Mouse (Mus musculus): Measurements from ENCODE around the gene Fstl1.

The Fstl1 gene

DNA sequence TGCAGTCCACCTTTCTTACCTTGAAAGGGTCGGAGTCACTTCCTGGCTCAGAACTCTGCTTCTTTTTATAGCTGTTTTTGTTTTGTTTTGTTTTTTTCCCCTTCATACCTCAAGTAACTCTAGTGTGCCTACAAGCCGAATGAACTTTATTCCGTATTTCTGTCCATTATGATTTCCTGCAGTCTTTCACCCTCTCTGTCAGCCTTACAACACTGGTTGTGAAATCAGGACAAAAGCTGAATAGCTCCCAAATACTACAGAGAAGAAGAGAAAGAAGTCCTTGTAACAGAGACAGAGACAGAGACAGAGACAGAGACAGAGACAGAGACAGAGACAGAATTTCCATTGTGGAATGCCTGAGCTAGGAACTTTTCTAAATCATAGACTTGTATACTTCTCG, 41.3 kb downstream of the Fstl1 start:
- no peak for DNase-seq (ENCODE audit: low read depth in 2 of 2, low spot score in 2 of 2)

- no peak for DNase-seq (ENCODE audit: low read depth in 2 of 2, low spot score in 2 of 2)
These were observed 47.3 kb downstream of the Fstl1 start for GRCm38 (mm10) chr16:37823949-37824348.

DNA sequence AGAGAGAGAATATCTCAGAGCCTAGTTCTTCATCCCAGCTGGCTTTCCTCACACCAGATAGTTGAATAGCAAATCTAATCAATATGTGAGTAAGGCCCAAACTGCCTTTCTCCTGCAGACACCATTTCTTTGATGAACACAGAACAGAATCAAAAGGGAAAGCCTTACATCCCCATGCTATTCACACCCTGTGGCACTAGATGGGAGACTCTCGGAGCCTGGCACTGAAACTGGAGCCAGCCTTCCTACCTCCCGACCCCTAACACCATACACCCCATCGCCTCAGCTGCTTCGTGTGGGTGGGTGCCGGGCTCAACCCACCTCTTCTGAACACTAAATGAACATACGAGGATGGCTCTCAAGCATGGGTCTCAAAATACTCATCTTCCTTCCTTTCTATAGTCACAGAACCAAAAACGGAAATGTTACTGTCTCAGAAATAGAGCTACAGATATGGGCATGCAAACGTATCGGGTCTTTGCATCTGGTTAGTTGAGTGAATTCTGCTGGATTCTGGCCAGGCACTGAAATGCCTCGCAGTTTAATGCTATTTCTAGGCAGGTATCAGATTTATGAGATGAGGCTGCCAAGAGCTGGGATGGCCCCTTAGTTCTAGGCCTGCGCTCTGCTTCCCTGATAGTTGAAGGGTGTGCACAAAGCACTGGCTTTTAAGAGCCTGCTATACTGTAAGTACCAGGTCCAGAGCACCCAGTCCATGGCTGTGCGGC, 48.3 kb downstream of the Fstl1 start:
- no peak for DNase-seq (ENCODE audit: low read depth in 2 of 2, low spot score in 2 of 2)

DNA sequence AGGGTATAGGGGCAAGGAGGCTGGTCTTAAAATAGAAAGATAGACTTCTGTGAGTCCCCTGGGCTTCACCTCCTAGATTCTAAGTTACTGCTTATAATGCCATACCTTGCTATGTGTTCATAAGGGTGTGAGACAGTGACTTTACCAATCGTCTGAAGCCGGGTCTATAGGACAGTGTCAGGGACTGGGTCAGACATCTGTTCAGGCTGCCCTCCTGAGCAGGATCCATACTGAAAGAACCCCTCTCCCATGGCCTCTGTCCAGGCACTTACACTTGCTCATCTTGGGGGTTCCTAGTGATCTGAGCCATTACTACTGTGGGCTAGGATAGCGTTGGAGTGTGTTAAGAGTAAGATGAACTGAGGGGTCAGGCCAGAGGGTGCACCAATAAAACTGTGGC, 49.6 kb downstream of the Fstl1 start:
- no peak for DNase-seq (ENCODE audit: low read depth in 2 of 2, low spot score in 2 of 2)

GRCm38 (mm10) chr16:37831041-37831440, 54.4 kb downstream of the Fstl1 start:
- no peak for DNase-seq (ENCODE audit: low read depth in 2 of 2, low spot score in 2 of 2)

- DNase-seq (ENCODE audit: low read depth in 2 of 2, low spot score in 2 of 2): no peak
These were observed 60.9 kb downstream of the Fstl1 start for GRCm38 (mm10) chr16:37837571-37837970.

GRCm38 (mm10) chr16:37842439-37842838, 65.8 kb downstream of the Fstl1 start:
- no peak for DNase-seq (ENCODE audit: low read depth in 2 of 2, low spot score in 2 of 2)

DNA sequence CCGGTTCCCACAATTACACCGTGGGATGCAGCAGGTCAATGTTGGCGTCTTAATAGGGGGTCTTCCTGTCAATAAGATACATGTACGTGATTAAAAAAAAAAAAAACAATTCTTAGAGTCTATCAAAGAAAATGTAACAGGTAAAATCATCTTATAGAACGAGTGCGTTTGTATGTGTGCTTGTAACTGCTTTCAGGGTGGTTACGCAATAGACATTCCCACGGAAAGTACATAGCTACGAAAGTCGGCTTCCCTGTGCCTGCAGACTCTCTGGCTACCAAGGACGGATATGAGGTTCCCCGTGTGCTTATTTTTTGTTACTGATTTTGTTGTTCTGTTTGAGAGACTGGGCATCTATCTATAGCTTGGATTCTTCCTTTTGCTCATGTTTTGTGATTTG, 67.1 kb downstream of the Fstl1 start:
- no peak for DNase-seq (ENCODE audit: low read depth in 2 of 2, low spot score in 2 of 2)

GRCm38 (mm10) chr16:37845202-37845925, 68.7 kb downstream of the Fstl1 start:
- no peak for DNase-seq (ENCODE audit: low read depth in 2 of 2, low spot score in 2 of 2)

- DNase-seq (ENCODE audit: low read depth in 2 of 2, low spot score in 2 of 2): no peak
These were observed 70.4 kb downstream of the Fstl1 start for GRCm38 (mm10) chr16:37847081-37847480.

GRCm38 (mm10) chr16:37851366-37851765, 74.7 kb downstream of the Fstl1 start:
- no peak for DNase-seq (ENCODE audit: low read depth in 2 of 2, low spot score in 2 of 2)

- DNase-seq (ENCODE audit: low read depth in 2 of 2, low spot score in 2 of 2): no peak
These were observed 76.6 kb downstream of the Fstl1 start for GRCm38 (mm10) chr16:37853279-37853678.

- no peak for DNase-seq (ENCODE audit: low read depth in 2 of 2, low spot score in 2 of 2)
These were observed 77.4 kb downstream of the Fstl1 start for GRCm38 (mm10) chr16:37854054-37854453.

- DNase-seq (ENCODE audit: low read depth in 2 of 2, low spot score in 2 of 2): no peak
These were observed 77.9 kb downstream of the Fstl1 start for GRCm38 (mm10) chr16:37854593-37854992.

DNA sequence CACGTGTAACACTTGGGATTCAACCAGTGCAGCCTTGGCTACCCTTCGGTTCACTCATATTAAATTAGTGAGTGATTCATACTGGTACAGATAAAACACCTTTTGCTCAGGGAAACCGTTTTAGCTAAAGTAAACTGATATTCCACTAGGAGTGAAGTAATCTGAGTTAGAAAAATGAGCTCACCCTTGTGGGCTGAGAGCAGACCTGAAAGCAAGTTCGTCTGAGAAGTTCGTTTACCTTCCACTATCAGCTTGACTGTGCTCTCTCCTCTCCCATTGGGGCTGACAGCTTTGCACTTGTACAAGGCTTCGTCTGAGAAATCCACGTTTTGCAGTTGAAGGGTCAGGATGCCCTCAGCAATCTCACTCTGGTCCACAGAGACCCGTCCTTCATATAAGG, 78.9 kb downstream of the Fstl1 start:
- DNase-seq (ENCODE audit: low read depth in 2 of 2, low spot score in 2 of 2): no peak

- no peak for DNase-seq (ENCODE audit: low read depth in 2 of 2, low spot score in 2 of 2)
These were observed 79.7 kb downstream of the Fstl1 start for GRCm38 (mm10) chr16:37856327-37856726.

DNA sequence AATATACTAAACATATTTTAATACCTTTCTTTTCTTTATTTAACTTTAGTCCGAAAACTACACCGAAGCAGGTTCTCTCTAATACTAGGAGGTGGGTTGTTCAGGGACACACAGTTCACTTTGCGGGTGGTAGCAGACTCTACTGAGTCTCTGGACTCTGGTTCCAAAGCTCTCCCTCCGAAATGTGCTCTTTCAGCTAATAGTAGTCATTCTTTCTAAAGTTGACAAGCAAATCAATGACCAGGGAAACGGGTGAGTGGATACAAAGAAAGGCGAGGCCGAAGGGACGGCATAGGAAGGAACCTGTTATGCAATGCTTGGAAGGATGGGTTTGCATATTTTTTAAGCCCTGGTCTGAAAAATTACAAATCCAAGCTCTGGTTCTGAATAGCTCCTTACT, 80.8 kb downstream of the Fstl1 start:
- no peak for DNase-seq (ENCODE audit: low read depth in 2 of 2, low spot score in 2 of 2)

DNA sequence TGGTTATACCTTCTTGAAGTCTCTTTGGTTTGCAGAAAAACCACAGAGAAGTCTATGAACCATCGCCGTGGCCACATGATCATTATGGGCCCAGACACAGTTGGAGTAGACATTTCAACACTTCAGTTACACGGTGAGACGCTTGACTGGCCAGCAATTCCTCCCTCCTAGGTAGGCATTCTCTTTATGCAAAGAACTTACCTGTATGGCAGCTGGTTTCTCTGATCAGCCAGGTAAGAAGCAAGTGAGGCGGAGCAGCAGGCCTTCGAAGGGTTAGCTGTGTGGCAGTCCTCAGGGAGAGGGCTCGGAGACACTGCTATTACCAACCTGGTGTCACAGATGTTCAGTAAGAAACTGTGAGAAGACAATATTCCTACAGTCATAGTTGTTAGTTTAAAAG, 83.5 kb downstream of the Fstl1 start:
- no peak for DNase-seq (ENCODE audit: low read depth in 2 of 2, low spot score in 2 of 2)

DNA sequence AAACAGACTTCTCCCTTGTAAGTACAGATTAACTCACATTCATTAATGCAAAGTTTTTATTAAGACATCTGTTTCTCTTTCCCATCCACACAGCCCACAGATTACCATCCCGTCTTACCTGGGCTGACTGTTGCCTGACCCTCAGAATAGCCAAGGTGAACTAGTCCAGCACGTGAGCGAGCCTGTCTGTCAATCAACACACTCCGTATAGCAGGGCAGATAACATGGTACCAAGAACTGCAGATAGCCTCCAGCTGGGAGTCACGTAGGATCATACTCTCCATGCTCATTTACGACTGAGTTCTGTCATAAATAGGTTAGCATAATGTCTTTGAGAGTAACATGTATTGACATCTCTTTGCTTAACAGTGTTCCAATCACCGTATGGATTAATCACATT, 84.4 kb downstream of the Fstl1 start, which contains the start of gene Gm36028:
TSS of gene Gm36028 (minus strand) at position 118 of the 400 bp plus-strand sequence.
- DNase-seq (ENCODE audit: low read depth in 2 of 2, low spot score in 2 of 2): no peak

GRCm38 (mm10) chr16:37863876-37864275, 87.2 kb downstream of the Fstl1 start:
- no peak for DNase-seq (ENCODE audit: low read depth in 2 of 2, low spot score in 2 of 2)

DNA sequence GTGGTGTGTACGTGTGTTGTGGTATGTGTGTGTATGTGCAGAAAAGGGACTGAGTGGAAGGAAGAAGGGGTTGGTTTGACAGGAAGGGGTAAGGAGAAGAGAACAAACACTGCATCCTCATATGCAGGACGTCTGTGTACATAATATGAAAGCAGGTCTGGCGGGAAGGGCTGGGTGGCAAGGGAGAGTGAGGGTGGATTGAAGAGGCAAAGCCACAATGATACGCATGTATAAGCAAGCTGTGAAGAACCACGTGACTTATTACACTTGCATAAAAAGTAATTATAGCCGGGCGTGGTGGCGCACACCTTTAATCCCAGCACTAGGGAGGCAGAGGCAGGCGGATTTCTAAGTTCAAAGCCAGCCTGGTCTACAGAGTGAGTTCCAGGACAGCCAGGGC, 89.2 kb downstream of the Fstl1 start:
- no peak for DNase-seq (ENCODE audit: low read depth in 2 of 2, low spot score in 2 of 2)

DNA sequence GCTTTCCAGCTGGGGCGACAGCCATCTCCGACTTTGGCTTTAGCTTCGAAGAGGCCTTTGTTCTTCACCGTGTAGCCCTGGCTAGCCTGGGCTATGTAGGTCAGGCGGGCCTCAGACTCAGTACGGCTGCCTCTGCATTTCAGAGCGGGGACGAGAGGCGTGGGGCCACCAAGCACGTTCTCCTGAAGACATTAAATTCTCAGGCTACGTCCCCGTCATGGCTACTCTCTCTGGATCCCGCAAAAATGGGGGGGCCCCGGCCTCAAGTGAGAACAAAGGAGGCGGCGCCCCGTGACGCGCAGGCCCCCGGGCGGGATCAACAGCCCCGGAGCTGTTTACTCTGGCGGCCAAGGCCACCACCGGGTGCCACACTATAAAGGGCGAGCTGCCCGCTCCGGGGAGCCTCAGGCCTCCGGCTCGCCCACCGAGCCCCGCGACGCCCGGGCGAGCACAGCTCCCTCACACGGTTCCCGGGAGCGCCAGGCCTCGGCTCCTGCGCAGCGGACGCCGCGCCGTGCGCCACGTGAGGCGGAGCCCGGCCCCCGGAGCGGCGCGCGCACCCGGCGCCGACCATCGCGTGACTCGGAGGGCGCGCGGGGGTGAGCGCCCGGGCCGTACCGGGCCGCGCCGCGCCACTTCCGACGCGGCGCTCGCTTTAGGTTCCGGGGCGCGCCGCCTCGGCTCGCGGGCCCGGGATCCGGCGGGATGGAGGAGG, 91.3 kb downstream of the Fstl1 start, which contains the start of gene Lrrc58:
TSS of gene Lrrc58 (plus strand) at position 599 of the 715 bp plus-strand sequence.
- DNase-seq (ENCODE audit: low read depth in 2 of 2, low spot score in 2 of 2): peak; percentile 73 to 74

Data from CD8-positive naive resting alpha-beta T cell, adult 2 months (primary cell).